Mouse (Mus musculus) stomach, postnatal 0 days (tissue): ENCODE data around the gene Cdk19. TPM values are rescaled to one million over a fixed set of nuclear protein-coding genes. Genes with fewer than 3 reads are reported as not detected.

Experiments
- ATAC-seq: fragments of 200-750 bp; cut with Nextera tagmentation; 2 replicates; pipeline ENCODE4 v1.8.0; 2017; ENCODE audit not compliant: low FRiP score, low TSS enrichment
- DNase-seq: peaks from one replicate; pipeline ENCODE4 v3.0.0-alpha.2; 2016; ENCODE audit warnings: low spot score
- H3K27ac ChIP-seq: fragments of 300-500 bp; sonication (generic); replicated peaks from 2 replicates; pipeline ENCODE4 v1.5.1; 2014; ENCODE audit warnings: mild to moderate bottlenecking, control low read depth
- H3K27me3 ChIP-seq: fragments of 300-500 bp; sonication (generic); 2 replicates; pipeline ENCODE4 v1.6.1; 2014; ENCODE audit warnings: low read length; ENCODE audit not compliant: control insufficient read depth, insufficient read depth
- H3K36me3 ChIP-seq: fragments of 300-500 bp; sonication (generic); 2 replicates; pipeline ENCODE4 v1.6.1; 2014; ENCODE audit warnings: low read length, mixed read lengths; ENCODE audit not compliant: control insufficient read depth, insufficient read depth
- H3K4me1 ChIP-seq: fragments of 300-500 bp; sonication (generic); replicated peaks from 2 replicates; pipeline ENCODE4 v1.6.1; 2014; ENCODE audit warnings: antibody characterized with exemption; ENCODE audit not compliant: control insufficient read depth, insufficient read depth
- H3K4me2 ChIP-seq: fragments of 300-500 bp; sonication (generic); replicated peaks from 2 replicates; pipeline ENCODE4 v1.6.1; 2014; ENCODE audit warnings: low read depth, mild to moderate bottlenecking, control low read depth, moderate library complexity
- H3K4me3 ChIP-seq: fragments of 300-500 bp; sonication (generic); 2 replicates; pipeline ENCODE4 v1.5.1; 2014; ENCODE audit warnings: low read depth, low read length, control low read depth
- H3K9ac ChIP-seq: fragments of 300-500 bp; sonication (generic); 2 replicates; pipeline ENCODE4 v1.6.1; 2014; ENCODE audit warnings: mild to moderate bottlenecking, low read length, control low read depth, mixed read lengths
- H3K9me3 ChIP-seq: fragments of 300-500 bp; sonication (generic); 2 replicates; pipeline ENCODE4 v1.6.1; 2016; ENCODE audit warnings: low read length; ENCODE audit not compliant: control insufficient read depth
- CTCF ChIP-seq: IDR thresholded peaks from 2 replicates; pipeline ENCODE4 v1.5.1; 2016; ENCODE audit warnings: antibody characterized with exemption, low read depth, mild to moderate bottlenecking, moderate library complexity
- EP300 ChIP-seq: optimal IDR thresholded peaks from 2 replicates; pipeline ENCODE3; 2016; ENCODE audit warnings: antibody characterized with exemption
- WGBS: fragments of 180-500 bp; shearing (Covaris S2); extraction: QIAGEN DNeasy Blood & Tissue Kit; methylation state at CpG from one replicate; pipeline ENCODE4 v1.1.7; 2014; 5-methylcytosine and 5-hydroxymethylcytosine counted together
- polyA plus RNA-seq: library from polyadenylated mRNA; unstranded; fragments of >200 nt; fragmentation: Nextera tagmentation; extraction: Ambion mirVana; gene quantifications from 2 replicates; pipeline ENCODE4 v1.2.1, GENCODE M21; 2015

The Cdk19 gene
- polyA plus RNA-seq, 1 experiment from 2014 or later, result 4.4 TPM

- Histone ChIP-seq H3K27me3 (no peaks in the 10 kb centered on the region), H3K27ac (no peak overlapping the region), H3K36me3 (no peaks in the 10 kb centered on the region), H3K9me3 (no peaks in the 10 kb centered on the region), H3K4me3 (no peak overlapping the region), H3K9ac (no peak overlapping the region), H3K4me1 (no peaks in the 10 kb centered on the region), H3K4me2 (no peak overlapping the region)
- no peak for DNase-seq
- ATAC-seq, result no peak
- no peak for TF ChIP-seq CTCF
- TF ChIP-seq EP300, result no peak
- WGBS, result 87% methylated on average over 6 of the region's 6 CpGs
These were observed 149.9 kb downstream of the Cdk19 start for GRCm38 (mm10) chr10:40489086-40489796.

DNA sequence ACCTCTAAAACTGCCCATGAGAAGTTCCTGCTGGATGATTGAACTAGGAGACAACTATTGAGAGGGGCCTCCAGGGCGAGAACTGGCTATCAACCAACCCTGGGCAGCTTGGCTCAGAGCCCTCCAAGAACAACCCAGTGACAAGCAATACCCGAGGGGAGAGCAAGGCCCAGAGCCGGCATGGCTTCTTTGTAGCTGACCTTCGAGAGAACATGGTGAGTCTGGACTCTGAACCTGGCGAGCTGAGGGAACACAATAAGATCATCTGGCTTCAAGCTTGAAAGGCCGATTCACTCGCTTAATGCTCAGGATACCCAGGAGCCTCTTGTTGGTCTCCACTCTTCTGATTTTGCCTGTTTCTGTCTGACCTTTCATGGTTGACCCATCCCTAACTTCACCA lies 151.8 kb downstream of the Cdk19 start:
- TF ChIP-seq EP300 (no peak), CTCF (no peak)
- Histone ChIP-seq H3K4me1 (no peaks in the 10 kb centered on the region), H3K4me3 (no peak overlapping the region), H3K36me3 (no peaks in the 10 kb centered on the region), H3K9ac (no peak overlapping the region), H3K9me3 (no peaks in the 10 kb centered on the region), H3K4me2 (no peak overlapping the region), H3K27me3 (no peaks in the 10 kb centered on the region), H3K27ac (no peak overlapping the region)
- ATAC-seq (no peak), DNase-seq (no peak)
- WGBS, result 91% methylated on average over 7 of the region's 7 CpGs

DNA sequence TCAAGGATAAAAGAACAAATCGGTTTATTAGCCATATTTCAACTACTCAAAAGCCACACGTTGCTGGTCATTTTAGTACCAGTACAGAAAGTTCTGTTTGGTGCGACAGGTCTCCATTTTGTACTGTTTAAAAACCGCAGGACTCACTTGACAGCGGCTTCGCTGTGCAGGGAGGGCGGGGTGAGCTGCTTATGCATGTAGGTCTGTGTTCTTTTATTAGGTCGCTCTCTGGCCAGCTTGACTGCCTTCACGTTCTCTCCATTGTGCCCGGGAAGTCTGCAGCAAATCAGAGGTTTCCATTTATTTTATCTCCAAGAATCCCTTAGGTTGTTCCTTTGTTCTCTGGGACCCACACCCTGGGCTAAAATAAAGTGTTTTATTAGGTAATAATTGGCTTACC lies 152.4 kb downstream of the Cdk19 start:
- Histone ChIP-seq H3K27ac (no peak overlapping the region), H3K9ac (no peak overlapping the region), H3K4me1 (no peaks in the 10 kb centered on the region), H3K9me3 (no peaks in the 10 kb centered on the region), H3K36me3 (no peaks in the 10 kb centered on the region), H3K27me3 (no peaks in the 10 kb centered on the region), H3K4me3 (no peak overlapping the region), H3K4me2 (no peak overlapping the region)
- 60% methylated on average over 10 of the region's 10 CpGs for WGBS
- ATAC-seq, result no peak
- TF ChIP-seq EP300, result no peak
- TF ChIP-seq CTCF, result no peak
- DNase-seq, result no peak

DNA sequence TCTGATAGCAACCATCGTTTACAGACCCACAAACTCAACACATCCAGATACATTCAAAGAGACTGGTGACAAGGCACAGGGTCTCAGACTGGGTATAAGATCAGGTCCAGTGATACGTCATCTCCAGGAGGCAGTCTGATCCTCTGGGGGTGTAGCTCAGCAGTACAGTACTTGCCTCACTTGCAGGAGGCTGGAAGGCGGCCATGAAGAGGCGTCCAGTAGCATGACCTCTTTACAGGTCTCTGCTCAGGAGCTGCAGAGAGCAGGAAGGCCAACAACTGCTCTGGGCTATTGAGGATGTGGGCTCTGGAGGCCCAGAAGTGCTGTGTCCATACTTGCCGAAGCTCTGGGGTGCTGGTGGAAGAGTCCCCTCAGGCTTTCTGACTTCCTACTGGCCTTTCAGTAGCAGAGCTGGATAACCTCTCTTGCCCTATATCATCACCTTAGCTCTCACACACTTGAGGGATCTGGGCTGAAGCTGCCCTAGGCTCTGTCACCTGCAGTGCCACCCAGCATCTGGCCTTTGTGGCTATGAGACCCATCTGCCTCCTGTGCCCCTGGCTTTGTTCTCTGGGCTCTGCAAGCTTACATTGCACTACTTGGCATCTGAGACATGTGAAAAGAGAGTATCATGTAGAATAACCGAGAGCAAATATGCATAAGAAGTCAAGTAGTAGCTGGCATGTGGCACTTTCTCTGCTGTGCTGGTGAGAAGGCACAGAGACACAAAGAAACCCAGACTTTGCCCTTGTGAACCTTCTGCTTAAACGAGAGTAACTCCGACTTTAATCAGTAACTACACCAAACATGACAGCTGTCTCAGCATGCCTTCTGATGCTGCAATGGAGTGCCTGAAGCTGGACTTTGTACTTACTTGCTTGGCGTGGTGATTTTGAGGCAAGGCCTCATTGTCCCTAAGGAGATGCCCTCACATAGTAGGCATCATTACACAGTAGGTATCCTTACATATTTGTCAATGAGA lies 155.1 kb downstream of the Cdk19 start:
- H3K27ac ChIP-seq, result no peak overlapping the region; the same call in 1 of the 2 replicates
- H3K27me3 ChIP-seq, result no peaks in the 10 kb centered on the region
- H3K4me1 ChIP-seq, result no peaks in the 10 kb centered on the region
- no peak for TF ChIP-seq EP300
- no peak for TF ChIP-seq CTCF
- 69% methylated on average over 9 of the region's 9 CpGs for WGBS
- H3K9ac ChIP-seq, result no peak overlapping the region
- H3K9me3 ChIP-seq, result no peaks in the 10 kb centered on the region
- DNase-seq, result no peak
- H3K4me2 ChIP-seq, result no peak overlapping the region
- H3K4me3 ChIP-seq, result no peak overlapping the region
- H3K36me3 ChIP-seq, result no peaks in the 10 kb centered on the region
- ATAC-seq, result no peak

DNA sequence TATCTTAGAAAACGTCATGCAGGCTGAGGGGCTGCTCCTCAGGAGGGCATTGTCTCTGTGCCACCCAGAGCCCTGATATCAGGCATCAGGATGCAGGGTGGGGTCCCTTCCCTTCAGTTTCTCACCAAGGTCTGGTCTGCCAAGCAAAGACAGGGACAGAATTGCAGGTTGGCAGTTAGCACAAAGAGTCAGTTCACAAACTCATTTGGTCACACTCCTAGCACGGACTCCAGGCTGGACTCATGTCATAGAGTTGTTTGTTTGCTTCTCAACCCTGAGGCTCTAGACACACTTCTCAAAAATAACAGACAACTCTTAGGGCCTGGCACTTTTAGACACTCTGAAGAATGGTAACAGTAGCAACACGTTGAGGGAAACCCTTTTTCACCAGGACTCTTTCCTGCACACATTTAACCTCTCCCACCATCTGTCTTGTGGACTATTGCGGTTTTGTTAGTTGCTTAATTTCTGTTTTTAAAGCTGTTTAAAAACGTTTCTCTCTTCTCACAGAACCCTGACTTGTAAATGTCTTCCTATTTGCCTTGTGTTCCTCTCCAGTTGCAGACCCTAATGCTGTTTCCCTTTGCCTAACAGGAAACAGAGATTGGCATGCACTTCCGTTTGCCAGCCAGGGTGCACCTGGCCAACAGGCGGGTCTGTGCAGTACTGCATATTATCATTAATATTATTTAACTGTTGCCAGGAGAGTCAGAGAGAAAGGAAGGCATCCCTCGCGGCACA lies 158.1 kb downstream of the Cdk19 start:
- 41% methylated on average over 9 of the region's 9 CpGs for WGBS
- H3K4me2 ChIP-seq, result no peak overlapping the region
- H3K4me1 ChIP-seq, result no peaks in the 10 kb centered on the region
- H3K9me3 ChIP-seq, result no peaks in the 10 kb centered on the region
- no peak overlapping the region for H3K27ac ChIP-seq
- no peak for DNase-seq
- no peak for ATAC-seq
- no peaks in the 10 kb centered on the region for H3K36me3 ChIP-seq
- H3K27me3 ChIP-seq, result no peaks in the 10 kb centered on the region
- H3K4me3 ChIP-seq, result no peak overlapping the region
- TF ChIP-seq CTCF, result no peak
- TF ChIP-seq EP300, result no peak
- H3K9ac ChIP-seq, result no peak overlapping the region
